Mouse (Mus musculus) left cerebral cortex, adult 6 months (tissue): ENCODE data around the gene Gripap1. TPM values are rescaled to one million over a fixed set of nuclear protein-coding genes. Genes with fewer than 3 reads are reported as not detected.

Source experiments
- long read RNA-seq, 2 experiments: library from polyadenylated mRNA; unstranded; transcript quantifications; one replicate each; pipeline ENCODE4 v2.0.0; 2019 to 2020
- polyA plus RNA-seq: library from polyadenylated mRNA; unstranded; fragments of <200 nt; fragmentation: Nextera tagmentation; gene quantifications from 2 replicates; pipeline ENCODE4 v1.2.3, GENCODE M21; 2021

Gene Gripap1
- polyA plus RNA-seq, result 35.3 and 40.6 TPM in 2 replicates
- long read RNA-seq, experiment 1, transcript Gripap1-203 (26 exons, 3,015 nt), result major isoform, 94 of 230 reads
- long read RNA-seq, experiment 1, transcript Gripap1-201 (25 exons, 3,156 nt), result minor isoform, 5 of 230 reads
- long read RNA-seq, experiment 1, transcript Gripap1-202 (24 exons, 2,867 nt), result minor isoform, 8 of 230 reads
- long read RNA-seq, experiment 1, partial matches to known transcripts, result 48 of 230 reads
- long read RNA-seq, experiment 1, other reads (novel, unspliced or antisense), result 74 of 230 reads
- long read RNA-seq, experiment 2, transcript Gripap1-203 (26 exons, 3,015 nt), result major isoform, 10 of 76 reads
- long read RNA-seq, experiment 2, partial matches to known transcripts, result 58 of 76 reads
- long read RNA-seq, experiment 2, other reads (novel, unspliced or antisense), result 7 of 76 reads

DNA sequence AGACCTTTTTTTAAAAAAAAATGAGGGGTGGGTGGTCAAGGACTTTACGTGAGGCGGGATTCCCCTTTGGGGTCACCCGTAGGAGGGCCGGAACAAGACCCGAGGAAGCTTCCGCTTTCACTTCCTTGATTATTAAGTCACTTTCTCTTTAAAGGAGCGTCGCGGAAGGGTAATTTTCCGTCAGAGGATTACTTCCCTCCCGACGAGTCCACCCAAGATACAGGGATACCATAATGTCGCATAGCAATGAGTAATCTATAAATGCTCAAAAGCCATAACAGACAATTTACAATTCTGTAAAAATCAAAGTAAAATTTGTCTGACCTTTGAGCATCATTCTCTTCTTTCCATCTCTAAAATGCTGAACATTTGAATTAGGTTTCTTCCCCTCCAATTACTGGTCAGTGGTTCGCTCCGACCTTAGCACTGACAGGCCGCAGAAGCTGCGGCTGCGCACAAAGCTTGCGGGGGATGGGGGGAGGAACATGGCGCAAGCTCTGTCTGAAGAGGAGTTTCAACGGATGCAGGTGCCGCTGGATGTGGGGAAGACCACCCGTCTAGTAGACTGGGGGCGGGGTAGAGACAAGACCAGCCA is at the start of gene Gripap1:
TSS of gene Gripap1 (plus strand) at position 224 of the 595 bp plus-strand sequence.

DNA sequence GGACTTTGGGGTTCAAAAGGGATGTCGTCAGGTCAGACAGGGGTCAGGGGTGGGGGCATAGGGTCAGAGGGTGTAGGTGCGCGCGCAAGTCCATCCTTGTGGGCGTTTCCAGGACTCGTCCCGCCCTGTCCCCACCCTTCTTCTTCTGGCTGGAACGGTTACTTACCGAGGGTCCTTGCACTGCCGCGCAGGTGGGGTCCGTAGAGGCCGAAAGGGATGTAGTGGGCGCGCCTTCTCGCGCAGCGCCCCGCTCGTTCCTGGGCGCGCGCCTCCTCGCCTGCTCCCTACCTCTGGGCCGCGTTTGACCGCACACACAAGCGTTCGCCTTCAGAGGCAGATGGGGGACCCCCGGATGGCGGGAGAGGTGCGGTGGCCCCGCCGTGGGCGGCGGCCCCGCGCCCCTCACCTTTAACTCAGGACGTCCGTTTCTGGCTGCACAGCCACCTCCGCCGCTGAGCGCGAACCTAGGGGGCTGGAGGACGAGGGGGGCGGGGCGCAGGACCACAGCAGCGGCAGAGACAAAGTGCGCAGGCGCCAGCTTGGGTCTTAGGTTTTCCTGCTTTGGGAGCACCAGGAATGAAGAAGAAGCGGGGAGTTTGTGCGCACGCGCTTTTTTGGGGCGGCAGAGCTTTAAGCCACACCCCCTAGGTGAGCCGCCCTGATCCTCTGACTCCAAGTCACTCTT is 39.0 kb upstream of the Gripap1 start, which contains the start of gene Ccdc120:
TSS of gene Ccdc120 (minus strand) at position 474 of the 685 bp plus-strand sequence.

DNA sequence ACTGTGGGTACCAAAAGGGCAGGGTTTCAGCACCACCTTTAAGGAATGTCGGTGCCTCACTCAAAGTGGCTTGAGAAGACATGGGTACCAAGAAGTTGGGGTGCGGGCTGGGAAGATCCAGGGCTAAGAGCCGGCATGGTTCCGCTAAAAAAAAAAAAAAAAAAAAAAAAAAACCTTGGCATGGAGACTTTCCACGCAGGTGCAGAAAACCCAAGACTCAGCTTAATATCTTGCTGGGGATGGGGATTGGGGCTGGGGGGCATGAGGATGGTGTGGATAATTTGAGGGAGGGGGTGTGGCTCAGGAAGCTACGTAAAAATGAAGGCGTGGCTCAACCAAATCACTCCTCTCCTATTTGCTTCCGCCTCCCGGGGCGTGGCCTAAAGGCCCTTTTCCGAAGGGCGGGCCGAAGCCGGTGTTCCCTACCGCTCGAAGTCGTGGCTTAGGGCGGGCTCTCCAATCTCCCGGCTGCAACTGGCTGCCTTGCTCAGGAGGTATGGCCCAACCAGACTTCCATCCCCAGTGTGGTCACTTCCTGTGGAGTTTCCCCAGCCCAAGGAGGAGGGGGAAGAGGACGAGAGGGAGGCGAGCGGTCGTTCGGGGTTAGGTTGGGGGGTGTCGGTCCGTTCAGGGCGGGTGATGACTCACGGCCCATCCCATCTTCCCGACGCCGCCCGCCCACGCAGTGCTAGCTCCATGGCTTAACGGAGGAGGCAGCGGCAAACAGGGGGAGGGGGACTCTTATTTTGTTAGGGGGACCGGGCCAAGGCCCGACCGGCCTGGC is 27.2 kb upstream of the Gripap1 start, which contains the start of gene Tfe3:
TSS of gene Tfe3 (plus strand) at position 424 of the 784 bp plus-strand sequence.

DNA sequence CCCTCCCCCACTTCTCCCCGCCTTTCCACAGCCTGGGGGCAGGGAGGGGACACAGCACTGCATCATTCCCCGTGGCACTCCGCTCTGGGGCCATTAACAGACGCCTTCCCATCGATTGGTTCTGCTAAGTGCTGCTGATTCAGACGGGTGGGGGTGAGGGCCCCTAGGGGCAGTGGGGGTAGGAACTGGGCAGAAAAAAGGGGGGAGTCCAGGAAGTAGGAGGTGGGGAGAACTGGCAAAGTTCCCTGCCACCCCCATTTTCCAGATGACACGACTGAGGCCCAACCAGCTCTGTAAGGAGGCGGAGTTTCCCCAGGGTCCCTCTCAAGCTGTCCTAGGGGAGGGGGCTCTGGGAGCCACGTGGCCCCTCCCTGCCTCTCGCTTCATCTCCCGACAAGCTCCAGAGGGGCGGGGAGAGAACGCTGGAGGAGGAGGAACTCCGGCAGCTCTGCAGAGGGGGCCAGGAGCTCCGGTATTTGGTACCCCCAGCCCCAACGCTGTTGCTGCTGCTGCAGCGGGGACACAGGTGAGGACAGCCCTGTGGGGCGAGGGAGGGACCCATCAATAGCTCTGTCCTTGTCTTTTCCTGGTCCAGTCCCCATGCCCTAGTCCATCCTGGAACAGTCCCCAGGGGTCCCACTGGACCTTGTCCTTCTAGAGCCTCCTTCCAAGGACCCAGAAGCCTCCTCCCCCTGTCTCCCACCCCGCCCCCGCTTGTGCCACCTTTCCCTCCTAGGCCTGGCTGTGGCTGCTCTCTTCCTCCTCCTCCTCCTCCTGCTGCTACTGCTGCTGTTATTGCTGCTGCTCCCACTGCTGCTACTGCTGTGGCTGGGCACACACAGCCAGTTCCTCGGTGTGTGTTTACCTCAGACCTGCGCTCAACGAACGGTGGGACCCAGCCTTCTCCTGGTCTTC is 32.6 kb downstream of the Gripap1 start, which contains the start of gene Kcnd1:
TSS of gene Kcnd1 (plus strand) at position 425 of the 915 bp plus-strand sequence.

DNA sequence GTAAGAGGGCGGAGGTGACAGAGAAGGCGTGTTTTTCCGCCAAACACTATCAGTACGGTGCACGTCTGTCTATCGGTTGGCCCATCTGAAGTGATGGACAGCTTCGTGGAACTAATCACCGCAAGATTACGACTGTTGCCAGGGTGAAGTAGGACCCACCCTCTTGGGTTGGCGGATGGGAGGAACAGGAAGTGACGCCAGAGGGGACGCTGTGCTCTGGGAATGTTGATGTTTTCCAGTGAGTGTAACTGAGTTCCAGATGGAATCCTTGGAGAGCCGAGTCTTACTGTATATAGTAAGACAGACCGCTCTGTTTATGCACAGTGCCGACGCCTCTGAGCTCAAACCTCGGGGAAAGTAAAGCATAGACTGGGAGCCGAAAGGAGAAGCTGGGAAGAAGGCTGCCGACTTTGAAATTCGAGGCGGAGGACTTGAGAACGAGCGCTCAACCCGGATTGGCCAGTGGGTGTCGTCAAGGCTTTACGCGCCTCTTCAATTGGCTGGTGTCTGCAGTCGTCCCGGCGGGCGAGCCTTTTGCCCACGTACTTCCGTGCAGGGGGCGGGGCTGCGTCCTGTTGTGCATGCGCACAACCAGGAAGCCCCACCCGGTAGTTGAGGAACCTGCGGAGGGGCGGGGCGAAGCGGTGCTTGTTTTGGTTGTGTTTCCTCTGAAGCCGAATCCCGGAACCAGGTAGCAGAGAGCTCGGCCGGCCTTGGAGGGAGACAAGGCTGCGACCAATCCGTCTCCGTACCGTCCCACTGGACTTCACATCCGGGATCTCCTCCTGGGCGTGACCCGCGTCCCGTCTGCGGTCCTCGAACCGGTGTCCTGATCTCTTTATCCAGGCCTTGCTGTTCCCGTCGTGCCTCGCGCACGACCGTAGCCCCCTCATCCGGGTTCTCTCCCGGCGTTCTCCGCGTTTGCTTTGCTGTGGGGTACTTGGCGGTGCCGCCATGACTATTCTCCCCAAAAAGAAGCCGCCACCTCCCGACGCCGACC is 51.9 kb downstream of the Gripap1 start, which contains the start of gene Otud5:
TSS of gene Otud5 (plus strand) at position 202 of the 1,000 bp plus-strand sequence.

Other genes starting within 250 kb of the Gripap1 start
- 0.49 TPM in 1 of 2 replicates, not detected in the other for gene Foxp3, start 216.1 kb upstream of the Gripap1 start, polyA plus RNA-seq
- gene Ppp1r3f, start 215.5 kb upstream of the Gripap1 start, polyA plus RNA-seq, result 3.3 and 13.6 TPM in 2 replicates
- 21.8 and 27.4 TPM in 2 replicates for gene Ccdc22, start 184.2 kb upstream of the Gripap1 start, polyA plus RNA-seq
- not detected in 2 replicates for gene Cacna1f, start 182.7 kb upstream of the Gripap1 start, polyA plus RNA-seq
- gene Syp, start 151.3 kb upstream of the Gripap1 start, polyA plus RNA-seq, result 229 and 565 TPM in 2 replicates
- gene Prickle3, start 132.5 kb upstream of the Gripap1 start, polyA plus RNA-seq, result 1.1 and 1.3 TPM in 2 replicates
- 12.5 and 19.4 TPM in 2 replicates for gene Plp2, start 118.4 kb upstream of the Gripap1 start, polyA plus RNA-seq
- gene Magix, start 108.5 kb upstream of the Gripap1 start, polyA plus RNA-seq, result 0.20 and 0.41 TPM in 2 replicates
- gene Gpkow, start 92.6 kb upstream of the Gripap1 start, polyA plus RNA-seq, result 14.0 and 20.9 TPM in 2 replicates
- 16.0 and 48.4 TPM in 2 replicates for gene Wdr45, start 75.4 kb upstream of the Gripap1 start, polyA plus RNA-seq
- gene Gm45208, start 67.5 kb upstream of the Gripap1 start, polyA plus RNA-seq, result 0.53 TPM in 1 of 2 replicates, not detected in the other
- gene Praf2, start 61.3 kb upstream of the Gripap1 start, polyA plus RNA-seq, result 110 and 132 TPM in 2 replicates
- gene Ccdc120, start 38.9 kb upstream of the Gripap1 start, polyA plus RNA-seq, result 7.5 and 8.8 TPM in 2 replicates
- 7.3 and 12.4 TPM in 2 replicates for gene Tfe3, start 27.2 kb upstream of the Gripap1 start, polyA plus RNA-seq
- 3.7 and 5.4 TPM in 2 replicates for gene Kcnd1, start 32.5 kb downstream of the Gripap1 start, polyA plus RNA-seq
- 6.5 and 37.5 TPM in 2 replicates for gene Otud5, start 51.6 kb downstream of the Gripap1 start, polyA plus RNA-seq
- gene Pim2, start 88.5 kb downstream of the Gripap1 start, polyA plus RNA-seq, result 34.2 and 39.8 TPM in 2 replicates
- gene Slc35a2, start 94.3 kb downstream of the Gripap1 start, polyA plus RNA-seq, result 17.0 and 19.7 TPM in 2 replicates
- 64.3 and 77.7 TPM in 2 replicates for gene Pqbp1, start 109.5 kb downstream of the Gripap1 start, polyA plus RNA-seq
- 52.7 and 64.9 TPM in 2 replicates for gene Timm17b, start 109.6 kb downstream of the Gripap1 start, polyA plus RNA-seq
- not detected in 2 replicates for gene Gm10491, start 118.1 kb downstream of the Gripap1 start, polyA plus RNA-seq
- gene Gm10490, start 119.8 kb downstream of the Gripap1 start, polyA plus RNA-seq, result not detected in 2 replicates
- gene Pcsk1n, start 130.1 kb downstream of the Gripap1 start, polyA plus RNA-seq, result 460 and 1,161 TPM in 2 replicates
- gene Eras, start 138.8 kb downstream of the Gripap1 start, polyA plus RNA-seq, result not detected in 2 replicates
- gene Hdac6, start 158.1 kb downstream of the Gripap1 start, polyA plus RNA-seq, result 9.2 and 9.8 TPM in 2 replicates
- not detected in 2 replicates for gene Gata1, start 188.3 kb downstream of the Gripap1 start, polyA plus RNA-seq
- gene Glod5, start 228.7 kb downstream of the Gripap1 start, polyA plus RNA-seq, result 0.33 TPM in 1 of 2 replicates, not detected in the other